Mouse (Mus musculus) colon, adult 2 months (tissue): Measurements from ENCODE around the gene C730034F03Rik. TPM values are rescaled to one million over a fixed set of nuclear protein-coding genes. Genes with fewer than 3 reads are reported as not detected.

Source experiments
- polyA plus RNA-seq: library from polyadenylated mRNA; depleted of rRNA; stranded (reverse); fragments of >200 nt; gene quantifications from 2 replicates; pipeline ENCODE4 v1.2.3, GENCODE M21; 2012; rRNA removed

The C730034F03Rik gene
- 0.54 and 0.65 TPM in 2 replicates for polyA plus RNA-seq

DNA sequence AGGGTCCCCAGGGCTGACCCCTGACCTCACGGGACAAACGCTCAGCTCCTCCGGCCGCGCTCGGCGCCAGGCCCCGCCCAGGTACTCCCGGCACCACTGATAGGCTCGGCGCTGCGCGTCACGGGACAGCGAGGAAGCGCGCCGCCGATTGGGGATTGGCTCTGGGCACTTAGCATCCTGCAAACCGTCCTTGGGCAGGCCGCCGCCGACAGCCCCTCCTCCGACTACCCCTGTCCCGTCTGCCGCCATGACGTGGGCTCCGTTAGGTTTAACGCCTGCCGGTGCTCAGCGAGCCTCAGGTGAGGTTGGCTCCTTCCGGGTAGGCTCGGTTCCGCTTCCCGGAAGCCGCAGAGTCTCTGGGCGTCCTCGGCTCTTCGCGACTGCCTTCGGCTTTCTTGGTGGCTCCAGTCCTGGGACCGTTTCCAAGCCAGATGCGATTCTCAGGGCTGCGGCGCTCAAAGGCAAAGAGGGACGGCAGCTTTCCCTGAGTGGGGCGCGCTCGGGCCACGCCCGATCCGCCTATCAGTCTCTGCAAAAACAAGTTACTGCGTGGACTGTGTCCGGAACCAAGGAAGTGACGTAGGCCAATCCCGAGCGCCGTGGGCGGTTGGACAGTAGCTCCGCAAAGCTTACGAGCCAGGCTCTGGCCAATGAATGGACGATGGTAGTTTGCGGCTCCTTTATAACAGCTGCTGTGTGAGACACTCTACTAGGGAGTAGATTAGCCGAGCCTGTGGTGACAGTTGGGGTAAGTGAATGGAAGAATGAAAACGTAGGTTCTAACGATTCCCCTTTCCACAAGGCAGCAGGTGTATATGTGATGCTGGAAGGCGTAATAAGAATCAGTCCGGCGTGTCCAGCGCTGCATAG, at the start of gene C730034F03Rik, which contains the start of the genes Gm44502 and Chkb:
TSS of gene C730034F03Rik (plus strand) at position 238 of the 870 bp plus-strand sequence.
TSS of gene Gm44502 (minus strand) at position 345 of the 870 bp plus-strand sequence.
TSS of gene Chkb (minus strand) at position 557 of the 870 bp plus-strand sequence.

DNA sequence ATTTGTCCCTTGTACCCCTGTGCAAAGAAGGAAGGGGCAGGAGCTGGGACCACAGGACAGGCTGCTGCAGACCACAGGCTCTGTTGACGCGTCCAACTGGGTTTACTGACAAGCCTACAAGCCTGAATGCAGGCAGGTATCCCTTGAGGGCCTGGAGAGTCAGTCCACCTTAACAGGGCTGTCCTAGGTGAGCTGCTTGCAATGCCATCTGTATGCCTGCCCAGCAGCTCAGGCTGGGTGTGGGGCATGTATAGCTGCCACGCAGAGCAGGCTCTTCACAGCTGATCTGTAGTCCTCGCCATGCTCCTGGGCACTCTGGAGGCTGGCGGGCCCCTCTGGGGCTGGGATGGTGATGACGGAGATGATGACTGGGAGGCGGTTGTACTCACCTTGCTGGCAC, 44.8 kb upstream of the C730034F03Rik start, which contains the start of gene Klhdc7b:
TSS of gene Klhdc7b (plus strand) at position 301 of the 400 bp plus-strand sequence.

GRCm38 (mm10) chr15:89410118-89410517, 19.3 kb upstream of the C730034F03Rik start, which contains the start of gene Syce3:
Gene Syce3, minus strand, starts transcription at chr15:89410503.

DNA sequence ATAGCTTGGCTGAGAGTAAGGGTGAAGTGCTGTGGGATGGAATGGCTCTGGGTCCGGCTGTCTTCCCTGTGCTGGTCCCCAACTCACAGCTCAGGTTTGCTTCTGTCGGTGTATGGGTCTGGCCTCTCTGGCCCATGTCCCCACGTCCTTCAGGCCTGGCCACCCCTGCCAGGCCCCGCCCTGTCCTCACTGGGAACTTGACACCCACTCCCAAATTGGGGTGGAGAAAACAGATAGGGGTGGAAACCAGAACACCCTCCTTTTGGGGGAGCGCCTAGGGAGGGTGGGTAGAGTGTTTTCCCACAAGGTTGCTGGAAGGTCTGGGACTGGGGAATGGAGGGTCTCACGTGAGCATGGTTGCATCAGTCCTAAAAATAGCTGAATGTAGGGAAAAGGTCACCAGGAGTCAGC, 3.7 kb upstream of the C730034F03Rik start, which contains the start of gene Cpt1b:
TSS of gene Cpt1b (minus strand) at position 153 of the 411 bp plus-strand sequence.

GRCm38 (mm10) chr15:89453865-89454478, 24.6 kb downstream of the C730034F03Rik start, which contains the start of gene Mapk8ip2:
Gene Mapk8ip2, plus strand, starts transcription at chr15:89453913.

DNA sequence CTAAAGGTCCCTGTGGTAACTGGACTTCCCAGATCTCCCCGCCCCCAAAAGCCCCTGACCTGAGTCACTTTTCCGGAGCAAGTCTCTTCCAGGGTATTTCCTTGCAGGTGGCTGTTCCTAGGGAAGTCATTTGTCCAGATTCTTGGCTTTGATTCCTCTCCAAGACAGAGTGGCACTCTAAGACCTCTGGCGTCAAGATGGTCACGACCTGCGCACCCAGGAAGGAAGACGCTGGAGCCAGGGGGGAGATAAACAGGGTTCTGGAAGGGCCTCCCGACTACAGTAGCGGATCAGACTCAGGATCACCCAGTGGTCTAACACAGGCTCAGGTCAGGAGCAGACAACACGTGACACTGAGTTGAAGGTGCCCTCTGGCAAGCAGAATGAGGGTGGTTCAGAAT, 47.7 kb downstream of the C730034F03Rik start, which contains the start of gene Arsa:
TSS of gene Arsa (minus strand) at position 335 of the 401 bp plus-strand sequence.

Other genes with a start within 250 kb of the C730034F03Rik start
- gene Plxnb2, start 248.8 kb upstream of the C730034F03Rik start, polyA plus RNA-seq: 407 and 411 TPM in 2 replicates
- 13.8 and 18.4 TPM in 2 replicates for gene Dennd6b, start 233.1 kb upstream of the C730034F03Rik start, polyA plus RNA-seq
- gene Ppp6r2, start 218.0 kb upstream of the C730034F03Rik start, polyA plus RNA-seq: 241 and 282 TPM in 2 replicates
- 227 and 272 TPM in 2 replicates for gene Sbf1, start 114.3 kb upstream of the C730034F03Rik start, polyA plus RNA-seq
- gene Adm2, start 106.9 kb upstream of the C730034F03Rik start, polyA plus RNA-seq: 0.30 and 1.4 TPM in 2 replicates
- gene Miox, start 95.2 kb upstream of the C730034F03Rik start, polyA plus RNA-seq: 0.20 TPM in 1 of 2 replicates, not detected in the other
- 43.5 and 43.9 TPM in 2 replicates for gene Lmf2, start 73.9 kb upstream of the C730034F03Rik start, polyA plus RNA-seq
- gene Ncaph2, start 73.9 kb upstream of the C730034F03Rik start, polyA plus RNA-seq: 122 and 131 TPM in 2 replicates
- gene Sco2, start 55.7 kb upstream of the C730034F03Rik start, polyA plus RNA-seq: 52.1 and 55.9 TPM in 2 replicates
- gene Tymp, start 52.5 kb upstream of the C730034F03Rik start, polyA plus RNA-seq: 8.3 and 8.6 TPM in 2 replicates
- gene Odf3b, start 50.3 kb upstream of the C730034F03Rik start, polyA plus RNA-seq: 48.4 and 50.3 TPM in 2 replicates
- 0.27 and 0.44 TPM in 2 replicates for gene Klhdc7b, start 44.7 kb upstream of the C730034F03Rik start, polyA plus RNA-seq
- 0.37 TPM in 1 of 2 replicates, not detected in the other for gene Syce3, start 19.1 kb upstream of the C730034F03Rik start, polyA plus RNA-seq
- 2.4 and 3.1 TPM in 2 replicates for gene Cpt1b, start 3.7 kb upstream of the C730034F03Rik start, polyA plus RNA-seq
- 2.7 and 4.2 TPM in 2 replicates for gene Gm44502, start 107 bp downstream of the C730034F03Rik start, polyA plus RNA-seq
- 84.7 and 107 TPM in 2 replicates for gene Chkb, start 319 bp downstream of the C730034F03Rik start, polyA plus RNA-seq
- 2.3 and 2.4 TPM in 2 replicates for gene Mapk8ip2, start 24.3 kb downstream of the C730034F03Rik start, polyA plus RNA-seq
- gene Arsa, start 47.8 kb downstream of the C730034F03Rik start, polyA plus RNA-seq: 45.2 and 46.6 TPM in 2 replicates
- 11.4 and 11.7 TPM in 2 replicates for gene Shank3, start 70.0 kb downstream of the C730034F03Rik start, polyA plus RNA-seq
- 0.21 and 0.28 TPM in 2 replicates for gene Acr, start 138.7 kb downstream of the C730034F03Rik start, polyA plus RNA-seq
- gene Rabl2, start 162.3 kb downstream of the C730034F03Rik start, polyA plus RNA-seq: 5.5 and 7.3 TPM in 2 replicates